Mouse (Mus musculus) brown adipose tissue, adult 24 weeks (tissue): ENCODE measurements around the gene Max. TPM values are rescaled to one million over a fixed set of nuclear protein-coding genes. Genes with fewer than 3 reads are reported as not detected.

ENCODE experiments used
- H3K27ac ChIP-seq: fragments of 200-500 bp; replicated peaks from 2 replicates; pipeline ENCODE4 v1.5.1; 2012; ENCODE audit warnings: low read depth, mild to moderate bottlenecking, low read length
- H3K4me1 ChIP-seq: fragments of 200-500 bp; 2 replicates; pipeline ENCODE4 v1.6.1; 2012; ENCODE audit warnings: low read length, mixed read lengths; ENCODE audit not compliant: control insufficient read depth, insufficient read depth, insufficient read length
- H3K4me3 ChIP-seq: fragments of 200-500 bp; 2 replicates; pipeline ENCODE4 v1.5.1; 2012; ENCODE audit warnings: low read depth, mild to moderate bottlenecking, low read length, moderate library complexity; ENCODE audit not compliant: insufficient read depth
- polyA plus RNA-seq: library from polyadenylated mRNA; stranded (reverse); fragments of >200 nt; gene quantifications from 2 replicates; pipeline ENCODE4 v1.2.4, GENCODE M21; 2012; ENCODE audit not compliant: missing spikeins, insufficient read depth, insufficient read length

Max gene
- polyA plus RNA-seq, 1 experiment = 44.6 TPM

- no peak overlapping the region for H3K4me3 ChIP-seq
- H3K27ac ChIP-seq = no peak overlapping the region
- no peaks in the 10 kb centered on the region for H3K4me1 ChIP-seq
Observed at GRCm38 (mm10) chr12:76972241-76972640, 10.2 kb upstream of the Max start.

- Histone ChIP-seq H3K4me3 (no peak overlapping the region), H3K27ac (no peak overlapping the region), H3K4me1 (no peaks in the 10 kb centered on the region)
Observed at GRCm38 (mm10) chr12:76971642-76972221, 9.7 kb upstream of the Max start.

- no peak overlapping the region for H3K4me3 ChIP-seq
- H3K4me1 ChIP-seq = 0 out of 2 replicates have a peak, but pooled peaks cover under 1% of the 10 kb centered on the region
- no peak overlapping the region for H3K27ac ChIP-seq
Observed at GRCm38 (mm10) chr12:76965876-76966275, 3.9 kb upstream of the Max start.

- H3K4me1 ChIP-seq = 0 out of 2 replicates have a peak, but pooled peaks cover 2% of the 10 kb centered on the region
- H3K27ac ChIP-seq = no peak overlapping the region
- H3K4me3 ChIP-seq = no peak overlapping the region
Observed at GRCm38 (mm10) chr12:76965089-76965488, 3.1 kb upstream of the Max start.

- H3K4me1 ChIP-seq = peaks cover 5% of the 10 kb centered on the region; the same call in 1 of the 2 replicates
- H3K27ac ChIP-seq = peak overlapping the region; percentile 67
- peak overlapping the region; percentile 92 for H3K4me3 ChIP-seq
Observed at GRCm38 (mm10) chr12:76961052-76961931, 709 bp downstream of the Max start.

GRCm38 (mm10) chr12:76957688-76958087 is 4.3 kb downstream of the Max start:
- H3K4me1 ChIP-seq = peaks cover 23% of the 10 kb centered on the region
- peak overlapping the region; percentile 17; the same call in 1 of the 2 replicates for H3K4me3 ChIP-seq
- peak overlapping the region; percentile 50 for H3K27ac ChIP-seq

- Histone ChIP-seq H3K4me1 (peaks cover 25% of the 10 kb centered on the region), H3K27ac (peak overlapping the region; percentile 45), H3K4me3 (no peak overlapping the region)
Observed at GRCm38 (mm10) chr12:76954698-76955423, 7.1 kb downstream of the Max start.

GRCm38 (mm10) chr12:76953750-76954363 is 8.1 kb downstream of the Max start:
- Histone ChIP-seq H3K4me1 (peaks cover 25% of the 10 kb centered on the region), H3K4me3 (no peak overlapping the region), H3K27ac (peak overlapping the region; percentile 45)

- Histone ChIP-seq H3K27ac (no peak overlapping the region), H3K4me3 (no peak overlapping the region), H3K4me1 (peaks cover 20% of the 10 kb centered on the region)
Observed at GRCm38 (mm10) chr12:76950330-76950729, 11.7 kb downstream of the Max start.

GRCm38 (mm10) chr12:76948781-76949180 is 13.2 kb downstream of the Max start:
- no peak overlapping the region for H3K27ac ChIP-seq
- peaks cover 10% of the 10 kb centered on the region for H3K4me1 ChIP-seq
- no peak overlapping the region for H3K4me3 ChIP-seq

- H3K27ac ChIP-seq = no peak overlapping the region
- H3K4me3 ChIP-seq = no peak overlapping the region
- peaks cover 4% of the 10 kb centered on the region; the same call in 1 of the 2 replicates for H3K4me1 ChIP-seq
Observed at GRCm38 (mm10) chr12:76948185-76948584, 13.8 kb downstream of the Max start.

- no peak overlapping the region for H3K27ac ChIP-seq
- H3K4me1 ChIP-seq = peaks cover 6% of the 10 kb centered on the region; the same call in 1 of the 2 replicates
- H3K4me3 ChIP-seq = no peak overlapping the region
Observed at GRCm38 (mm10) chr12:76947487-76947886, 14.5 kb downstream of the Max start.

- peaks cover 2% of the 10 kb centered on the region; the same call in 1 of the 2 replicates for H3K4me1 ChIP-seq
- H3K4me3 ChIP-seq = no peak overlapping the region
- peak overlapping the region; percentile 29; the same call in 1 of the 2 replicates for H3K27ac ChIP-seq
Observed at GRCm38 (mm10) chr12:76943466-76943865, 18.5 kb downstream of the Max start.

- peaks cover 2% of the 10 kb centered on the region; the same call in 1 of the 2 replicates for H3K4me1 ChIP-seq
- no peak overlapping the region for H3K4me3 ChIP-seq
- H3K27ac ChIP-seq = 0 out of 2 replicates have a peak overlapping the region, but pooled peaks have one; percentile 14
Observed at GRCm38 (mm10) chr12:76943046-76943445, 19.0 kb downstream of the Max start.
